Mouse (Mus musculus) kidney, adult 11 months (tissue): ENCODE results near the gene Phf24.

Experiments used
- DNase-seq: peaks from one replicate; pipeline ENCODE4 v3.0.0; 2022

Phf24 gene

GRCm38 (mm10) chr4:42916617-42917401 is at the start of gene Phf24:
Phf24 (plus strand) TSS chr4:42916660.
- no peak for DNase-seq

GRCm38 (mm10) chr4:42867390-42867789 is 49.1 kb upstream of the Phf24 start:
- DNase-seq: no peak

GRCm38 (mm10) chr4:42868193-42868592 is 48.3 kb upstream of the Phf24 start:
- no peak for DNase-seq

- DNase-seq: no peak
These were observed 45.7 kb upstream of the Phf24 start for GRCm38 (mm10) chr4:42870748-42871147.

GRCm38 (mm10) chr4:42872151-42872550 is 44.3 kb upstream of the Phf24 start:
- DNase-seq: no peak

GRCm38 (mm10) chr4:42872746-42873435 is 43.6 kb upstream of the Phf24 start:
- peak; percentile 14 for DNase-seq

GRCm38 (mm10) chr4:42874134-42874533 is 42.3 kb upstream of the Phf24 start, which contains the start of gene Fam205c:
Fam205c (minus strand) TSS chr4:42874234.
- no peak for DNase-seq

GRCm38 (mm10) chr4:42876586-42877291 is 39.7 kb upstream of the Phf24 start:
- peak; percentile 32 for DNase-seq

GRCm38 (mm10) chr4:42877657-42878056 is 38.8 kb upstream of the Phf24 start:
- DNase-seq: no peak

GRCm38 (mm10) chr4:42879829-42880676 is 36.4 kb upstream of the Phf24 start:
- DNase-seq: no peak

GRCm38 (mm10) chr4:42880677-42880948 is 35.8 kb upstream of the Phf24 start:
- DNase-seq: no peak

- DNase-seq: no peak
These were observed 29.5 kb upstream of the Phf24 start for GRCm38 (mm10) chr4:42886926-42887325.

- no peak for DNase-seq
These were observed 27.7 kb upstream of the Phf24 start for GRCm38 (mm10) chr4:42888806-42889205.

GRCm38 (mm10) chr4:42891176-42891575 is 25.3 kb upstream of the Phf24 start:
- DNase-seq: no peak

GRCm38 (mm10) chr4:42895118-42895517 is 21.3 kb upstream of the Phf24 start:
- no peak for DNase-seq

- no peak for DNase-seq
These were observed 17.5 kb upstream of the Phf24 start for GRCm38 (mm10) chr4:42898914-42899313.

- DNase-seq: no peak
These were observed 15.6 kb upstream of the Phf24 start for GRCm38 (mm10) chr4:42900878-42901277.

- DNase-seq: no peak
These were observed 14.3 kb upstream of the Phf24 start for GRCm38 (mm10) chr4:42902174-42902573.

- DNase-seq: no peak
These were observed 13.7 kb upstream of the Phf24 start for GRCm38 (mm10) chr4:42902730-42903129.

- no peak for DNase-seq
These were observed 12.5 kb upstream of the Phf24 start for GRCm38 (mm10) chr4:42903942-42904341.

GRCm38 (mm10) chr4:42904523-42904922 is 11.9 kb upstream of the Phf24 start:
- DNase-seq: no peak

- no peak for DNase-seq
These were observed 11.5 kb upstream of the Phf24 start for GRCm38 (mm10) chr4:42904966-42905365.

- no peak for DNase-seq
These were observed 3.1 kb upstream of the Phf24 start for GRCm38 (mm10) chr4:42913391-42913790.
